Mouse (Mus musculus): ENCODE measurements around the gene Smok3c.
"Not testable (repeated sequence)": the region's sequence is repeated elsewhere in the genome, so short reads cannot be mapped to it uniquely, and the experiment has no call there.

Gene Smok3c

GRCm38 (mm10) chr5:138094474-138094873, 41.5 kb downstream of the Smok3c start:
- DNase-seq (ENCODE audit: low spot score in 2 of 2): no peak

- no peak for DNase-seq (ENCODE audit: low spot score in 2 of 2)
Measured at GRCm38 (mm10) chr5:138104976-138105375, 52.0 kb downstream of the Smok3c start.

GRCm38 (mm10) chr5:138107130-138107529, 54.1 kb downstream of the Smok3c start:
- DNase-seq (ENCODE audit: low spot score in 2 of 2): no peak

- DNase-seq (ENCODE audit: low spot score in 2 of 2): not testable (repeated sequence)
Measured at GRCm38 (mm10) chr5:138109847-138110396, 56.9 kb downstream of the Smok3c start.
